Mouse (Mus musculus) layer of hippocampus, adult 18-20 months (tissue): ENCODE measurements around the gene Eef1akmt2. TPM values are rescaled to one million over a fixed set of nuclear protein-coding genes. Genes with fewer than 3 reads are reported as not detected.

Experiments
- DNase-seq, 2 experiments: peaks; one replicate each; pipeline ENCODE4 v3.0.0; 2022; ENCODE audit warnings: low spot score in 2 of 2
- total RNA-seq, 2 experiments: library from RNA; stranded (reverse); gene quantifications; 2 replicates each; pipeline ENCODE4 v1.2.3; 2021

Gene Eef1akmt2
- total RNA-seq, 2 experiments from 2014 or later, result 33.4 to 33.9 TPM

DNA sequence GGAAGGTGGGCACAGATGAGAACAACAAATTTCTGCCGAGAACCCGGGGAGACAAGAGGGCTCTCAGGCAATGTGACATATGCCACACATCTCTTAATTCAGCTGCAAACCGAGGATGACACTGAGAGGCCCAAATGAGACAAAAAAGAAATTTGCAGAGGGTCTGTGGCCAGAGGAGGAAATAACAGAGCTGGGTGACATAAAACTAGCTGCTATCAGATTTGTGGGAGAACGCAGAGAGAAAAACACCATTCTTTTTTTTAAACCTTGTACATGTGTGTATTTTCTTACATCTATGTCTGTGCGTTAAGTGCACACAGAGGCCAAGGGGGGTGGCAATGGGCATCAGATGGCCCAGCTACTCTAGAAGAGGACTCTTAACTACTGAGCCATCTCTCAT, 57.3 kb downstream of the Eef1akmt2 start:
- DNase-seq, result no peak

DNA sequence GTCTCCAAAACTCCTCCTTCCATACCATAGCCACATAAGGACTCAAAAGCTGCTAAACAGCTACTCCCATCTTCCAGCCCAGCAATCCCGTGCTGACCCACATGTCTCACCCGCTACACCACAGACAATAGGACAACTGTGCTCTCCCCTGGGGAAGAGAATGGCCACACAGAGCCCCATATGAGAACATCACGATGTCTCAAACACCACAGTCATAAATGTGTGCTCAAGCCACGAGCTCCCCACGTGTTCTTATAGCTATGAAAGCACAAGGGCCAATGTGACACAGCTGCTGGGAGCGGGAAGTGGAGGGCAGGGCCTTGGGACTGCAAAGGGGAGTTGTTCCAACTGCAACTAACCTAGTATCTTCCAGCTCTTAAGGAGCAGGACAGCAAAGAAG, 59.0 kb downstream of the Eef1akmt2 start:
- peak in 1 of 2 experiments; percentile 63 for DNase-seq

DNA sequence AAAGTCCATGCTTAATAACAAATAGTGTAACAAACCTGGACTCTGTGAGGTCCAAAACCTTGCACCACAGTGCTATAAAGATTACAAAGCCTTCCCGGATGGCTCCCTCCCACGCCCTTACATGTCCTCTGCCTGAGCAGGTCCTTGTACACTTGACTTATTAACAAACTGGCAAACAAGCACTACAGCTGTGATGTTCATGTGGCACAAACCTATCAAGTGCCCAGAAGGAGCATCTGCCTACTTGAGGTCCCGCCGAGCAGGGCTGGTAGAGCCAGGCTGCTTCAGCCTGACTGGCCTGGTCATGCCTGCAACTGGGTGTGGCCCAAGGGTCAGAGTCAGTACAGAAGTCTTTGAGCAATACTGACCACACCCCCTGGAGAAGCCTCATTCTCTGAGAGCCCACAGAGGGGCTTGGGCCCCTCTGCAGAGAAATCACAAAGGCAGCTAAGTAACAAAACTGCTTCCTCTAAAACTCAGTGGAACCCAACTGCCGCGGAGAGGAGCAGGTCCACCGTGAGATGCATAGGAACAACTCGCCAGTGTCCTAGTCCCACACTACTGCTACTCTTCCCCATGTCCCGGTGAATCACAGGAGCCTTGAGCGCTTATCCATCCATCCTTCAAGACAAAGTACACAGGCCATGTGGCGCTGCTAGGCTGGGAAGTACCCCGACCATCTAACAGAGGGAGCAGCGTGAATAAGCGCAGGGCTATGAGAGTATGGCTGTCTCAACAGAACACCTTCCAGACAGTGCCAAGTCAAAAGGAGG, 61.8 kb downstream of the Eef1akmt2 start:
- no peak for DNase-seq

DNA sequence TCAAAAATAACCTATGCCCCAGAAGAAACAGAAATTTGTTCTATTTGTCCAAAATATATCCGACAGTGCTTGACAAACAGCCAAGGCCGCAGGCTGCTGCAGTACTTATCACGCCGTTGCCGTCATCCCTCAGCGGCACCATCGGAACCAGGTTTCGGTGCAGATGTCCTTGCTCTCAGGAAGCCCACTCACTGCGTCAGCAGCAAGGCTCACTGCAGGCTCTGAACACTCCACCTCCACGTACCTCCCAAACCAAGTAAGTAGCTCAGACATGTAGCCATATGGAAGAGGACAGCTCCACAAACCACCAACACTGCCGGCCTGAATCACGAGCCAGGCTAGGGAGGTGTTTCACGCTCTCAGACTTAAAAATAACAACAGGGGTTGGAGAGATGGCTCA, 63.6 kb downstream of the Eef1akmt2 start:
- peak; percentile 65 to 85 for DNase-seq

DNA sequence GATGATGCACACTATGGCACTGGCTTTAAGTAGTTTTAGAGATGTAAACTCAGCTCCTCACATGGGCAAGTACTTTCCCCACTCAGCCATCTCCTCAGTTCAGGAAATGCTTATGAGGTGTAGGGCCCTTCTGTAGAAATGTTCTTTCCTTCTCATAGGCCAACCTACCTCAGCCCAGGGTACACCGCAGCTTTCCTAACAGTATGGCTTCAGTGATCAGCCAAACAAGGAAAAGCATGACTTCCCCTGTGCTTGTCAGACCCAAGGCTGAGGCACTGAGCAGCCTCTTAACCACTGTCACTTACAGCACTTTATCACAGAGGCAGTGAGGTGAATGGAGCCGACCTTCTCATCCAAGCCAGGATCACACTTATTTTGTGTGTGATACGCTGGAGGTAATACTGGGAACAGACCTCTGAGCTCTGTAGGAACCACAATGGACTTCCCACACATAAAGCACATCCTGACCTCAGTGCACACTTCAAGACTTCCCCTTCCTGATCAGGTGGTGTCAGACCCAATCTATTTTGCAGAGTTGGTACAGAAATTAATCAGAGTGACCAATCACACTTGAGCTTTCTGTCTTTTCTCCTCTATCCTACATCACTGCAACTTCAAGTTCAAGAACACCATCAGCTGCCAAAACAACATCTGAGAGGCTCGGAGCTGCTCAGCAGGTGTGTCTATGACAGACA, 64.8 kb downstream of the Eef1akmt2 start:
- DNase-seq, result no peak

DNA sequence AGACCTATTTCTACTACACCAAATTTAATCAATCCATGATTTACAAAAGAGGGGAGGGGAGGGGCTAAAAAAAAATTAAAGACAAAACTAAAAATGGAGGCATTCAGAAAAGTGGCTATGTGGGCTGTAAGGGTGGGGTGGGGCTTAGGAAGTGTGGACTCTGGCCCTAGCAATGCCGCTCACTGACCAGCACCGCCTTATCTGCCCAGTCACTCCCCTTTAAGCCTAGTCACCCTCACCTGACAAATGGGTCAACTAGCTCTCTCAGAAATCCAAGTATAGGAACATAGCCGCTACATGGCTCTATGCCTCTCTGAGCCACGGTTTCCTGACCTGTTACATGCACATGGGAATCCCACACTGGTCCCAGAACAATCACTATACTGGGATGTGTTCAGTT, 65.5 kb downstream of the Eef1akmt2 start:
- no peak for DNase-seq

DNA sequence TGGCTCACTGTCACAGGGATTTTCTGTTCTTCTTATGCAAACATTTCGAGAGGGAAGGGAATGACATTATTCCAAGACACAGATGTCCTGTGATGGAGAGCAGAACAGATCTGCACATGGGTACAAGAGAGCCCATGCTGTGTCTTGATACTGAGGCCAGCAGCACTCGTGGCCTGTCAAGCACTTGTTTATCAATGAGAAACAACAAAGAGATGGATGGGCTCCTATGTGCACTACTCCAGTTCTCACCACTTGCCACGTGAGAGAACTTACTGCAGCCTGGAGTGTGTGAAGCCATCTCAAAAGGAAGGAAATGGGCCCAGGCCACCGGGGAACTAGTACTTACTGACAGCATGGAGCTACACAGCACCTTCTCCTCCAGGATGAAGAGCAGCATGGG, 66.0 kb downstream of the Eef1akmt2 start:
- no peak for DNase-seq

GRCm38 (mm10) chr7:132786011-132786410, 66.5 kb downstream of the Eef1akmt2 start:
- DNase-seq, result no peak

DNA sequence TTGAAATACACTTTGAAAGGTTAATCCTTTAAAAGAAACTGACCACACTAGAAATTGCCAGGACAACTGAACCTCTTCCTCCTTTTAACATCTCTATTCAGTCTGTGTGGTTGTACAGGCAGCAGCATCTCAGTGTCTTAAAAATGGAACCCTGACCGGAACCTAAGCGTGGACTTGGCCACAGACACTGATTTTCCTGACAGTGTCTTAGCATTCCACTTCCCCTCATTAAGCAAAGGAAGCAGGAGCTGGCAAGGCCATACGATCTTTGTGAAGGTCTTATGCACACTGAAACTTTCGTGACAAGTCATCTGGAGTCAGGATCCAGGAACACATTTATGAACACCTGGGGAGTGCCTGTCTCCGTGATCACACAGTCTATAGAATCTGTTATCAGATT, 68.4 kb downstream of the Eef1akmt2 start:
- no peak for DNase-seq

- DNase-seq, result no peak
These were observed 70.6 kb downstream of the Eef1akmt2 start for GRCm38 (mm10) chr7:132781850-132782249.

DNA sequence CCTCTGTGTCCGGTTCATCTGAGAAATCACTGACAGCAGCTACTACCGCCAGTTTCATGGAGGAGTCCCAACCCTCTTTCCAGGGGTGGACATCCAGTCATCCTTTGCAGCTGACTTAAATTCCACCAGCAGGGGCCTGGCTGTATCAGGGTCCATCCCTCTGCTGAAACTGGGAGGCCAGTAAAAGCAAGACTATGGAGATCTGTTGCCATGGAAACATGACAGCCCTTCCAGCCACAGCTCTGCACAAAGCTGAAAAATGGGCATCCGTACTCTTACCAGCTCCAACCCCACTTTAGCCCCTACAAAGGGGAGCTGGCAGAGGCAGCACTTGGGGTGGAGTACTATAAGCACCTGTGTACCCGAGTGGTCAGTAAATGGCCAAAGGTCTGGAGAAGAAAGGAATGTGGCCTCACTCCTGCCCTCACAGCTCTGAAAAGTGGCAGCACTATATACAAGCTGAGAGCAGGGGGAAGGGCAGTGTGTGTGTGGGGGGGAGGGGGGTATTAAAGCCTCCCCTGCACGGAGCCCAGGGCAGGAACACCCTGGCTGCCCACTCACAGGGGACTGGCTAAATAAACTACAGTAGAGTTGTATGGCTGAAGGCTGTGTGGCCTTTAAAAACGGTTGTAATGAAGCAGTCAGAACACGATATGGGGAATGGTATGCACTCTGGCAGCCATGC, 71.2 kb downstream of the Eef1akmt2 start:
- DNase-seq, result no peak

GRCm38 (mm10) chr7:132780611-132781010, 71.9 kb downstream of the Eef1akmt2 start:
- DNase-seq, result no peak

DNA sequence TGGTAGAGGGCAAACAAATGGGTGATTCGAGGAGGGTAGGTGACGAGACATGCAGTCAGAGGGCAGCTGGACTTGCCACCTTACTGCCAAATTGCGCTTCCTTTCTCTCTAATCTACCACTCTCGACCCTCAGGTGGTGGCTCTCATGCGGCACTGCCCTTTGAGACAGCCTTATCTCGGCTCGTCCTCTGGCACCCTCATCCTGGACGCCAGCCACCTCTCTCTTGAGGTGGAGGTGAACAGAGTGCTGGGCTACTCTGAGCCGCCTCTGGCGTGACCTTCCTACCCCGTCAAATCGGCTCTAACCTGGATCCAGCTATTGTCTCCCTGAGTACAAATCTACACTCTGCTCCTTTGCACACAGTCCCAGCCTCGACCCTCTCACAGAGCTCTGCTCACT, 73.8 kb downstream of the Eef1akmt2 start:
- DNase-seq, result no peak

DNA sequence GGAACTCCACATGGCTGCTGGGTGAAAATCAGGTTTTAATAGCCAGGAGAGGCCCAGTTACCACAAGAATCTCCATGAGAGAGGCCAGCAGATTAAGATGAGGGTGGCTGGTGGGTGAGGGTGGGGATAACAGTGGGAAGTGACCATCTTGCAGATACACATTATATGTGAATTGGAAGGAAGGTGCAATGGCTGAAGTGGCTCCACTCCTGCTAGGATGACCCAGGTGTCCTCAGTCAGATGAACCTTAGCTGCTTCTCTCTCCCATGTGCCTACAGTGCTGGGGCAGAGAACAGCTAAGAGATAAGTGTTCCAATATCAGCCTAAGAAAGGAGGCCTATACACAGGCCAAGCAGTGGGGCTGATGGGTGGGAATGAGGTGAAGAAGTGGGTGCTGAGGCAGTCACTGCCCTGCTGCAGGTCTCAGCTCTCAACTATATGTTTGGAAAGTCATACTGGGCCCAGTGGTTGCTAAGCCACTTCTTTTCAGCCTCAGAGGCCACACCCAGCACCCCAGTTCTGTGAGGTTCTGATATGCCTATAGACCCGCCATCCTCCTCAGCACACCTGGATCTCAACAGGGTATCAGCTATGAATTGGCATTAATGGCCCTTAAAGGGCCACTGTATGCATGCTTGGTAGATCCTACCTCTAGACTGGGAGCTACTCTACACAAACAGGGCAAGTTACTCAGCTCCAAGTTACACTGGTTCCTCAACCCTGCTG, 74.6 kb downstream of the Eef1akmt2 start:
- DNase-seq, result no peak

Other genes starting within 250 kb of the Eef1akmt2 start
- gene Lhpp, start 242.0 kb downstream of the Eef1akmt2 start, total RNA-seq, result 10 to 100 TPM; 20.3 to 26.5 TPM
- gene Fam53b, start 38.8 kb downstream of the Eef1akmt2 start, total RNA-seq, result 10 to 100 TPM; 50.6 to 51.7 TPM
- gene Abraxas2, start 6.6 kb upstream of the Eef1akmt2 start, total RNA-seq, result 10 to 100 TPM; 26.6 to 27.8 TPM
- gene Zranb1, start 78.5 kb upstream of the Eef1akmt2 start, total RNA-seq, result 10 to 100 TPM; 42.9 to 43.3 TPM